Mouse (Mus musculus) liver, embryonic 14.5 days (tissue): ENCODE data around the gene Tnrc6c. TPM values are rescaled to one million over a fixed set of nuclear protein-coding genes. Genes with fewer than 3 reads are reported as not detected.

Source experiments
- ATAC-seq: fragments of 200-750 bp; cut with Nextera tagmentation; 2 replicates; pipeline ENCODE4 v1.8.0; 2017; ENCODE audit warnings: moderate number of reproducible peaks, mild to moderate bottlenecking, moderate library complexity; ENCODE audit not compliant: insufficient read depth
- DNase-seq, 3 experiments: peaks; one replicate each; pipeline ENCODE4 v3.0.0-alpha.2; 2012 to 2013; ENCODE audit warnings: low read depth in 3 of 3, low spot score in 3 of 3
- H3K27ac ChIP-seq: fragments of 300-500 bp; sonication (generic); 2 replicates; pipeline ENCODE4 v1.5.1; 2014; ENCODE audit warnings: moderate library complexity, mild to moderate bottlenecking, control low read depth, inconsistent platforms
- H3K27me3 ChIP-seq: fragments of 300-500 bp; sonication (generic); 2 replicates; pipeline ENCODE4 v1.6.1; 2014; ENCODE audit warnings: mild to moderate bottlenecking, low read length, moderate library complexity; ENCODE audit not compliant: control insufficient read depth, insufficient read depth
- H3K36me3 ChIP-seq: fragments of 300-500 bp; sonication (generic); replicated peaks from 2 replicates; pipeline ENCODE4 v1.6.1; 2014; ENCODE audit warnings: low read depth; ENCODE audit not compliant: control insufficient read depth, insufficient read depth
- H3K4me1 ChIP-seq, 2 experiments: fragments of 200-500 bp in 1 of 2; fragments of 300-500 bp in 1 of 2; sonication (generic) in 1 of 2; replicated peaks; 2 replicates each; pipeline ENCODE4 v1.6.1; 2012 to 2014; ENCODE audit warnings: antibody characterized with exemption in 1 of 2, inconsistent platforms in 1 of 2, low read length in 1 of 2; ENCODE audit not compliant: control insufficient read depth in 2 of 2, insufficient read depth in 2 of 2
- H3K4me2 ChIP-seq: fragments of 300-500 bp; sonication (generic); 2 replicates; pipeline ENCODE4 v1.6.1; 2014; ENCODE audit warnings: low read depth, mild to moderate bottlenecking, control low read depth, moderate library complexity
- H3K4me3 ChIP-seq, 2 experiments: fragments of 200-500 bp in 1 of 2; fragments of 300-500 bp in 1 of 2; sonication (generic) in 1 of 2; 2 replicates each; pipeline ENCODE4 v1.5.1; 2012 to 2014; ENCODE audit warnings: low read depth in 2 of 2, low read length in 2 of 2, mild to moderate bottlenecking in 2 of 2, control low read depth in 1 of 2, inconsistent platforms in 1 of 2, moderate library complexity in 1 of 2; ENCODE audit not compliant: insufficient read depth in 1 of 2
- H3K9ac ChIP-seq: fragments of 300-500 bp; sonication (generic); replicated peaks from 2 replicates; pipeline ENCODE4 v1.6.1; 2014; ENCODE audit warnings: mild to moderate bottlenecking, control low read depth, moderate library complexity
- H3K9me3 ChIP-seq: fragments of 300-500 bp; sonication (generic); 2 replicates; pipeline ENCODE4 v1.6.1; 2016; ENCODE audit warnings: low read length, mixed read lengths; ENCODE audit not compliant: control insufficient read depth
- CTCF ChIP-seq: IDR thresholded peaks from 2 replicates; pipeline ENCODE4 v1.5.1; 2016; ENCODE audit warnings: antibody characterized with exemption, low read depth, control low read depth
- EP300 ChIP-seq: IDR thresholded peaks from 2 replicates; pipeline ENCODE4 v1.6.1; 2016; ENCODE audit warnings: antibody characterized with exemption, low read depth
- WGBS: fragments of 180-500 bp; shearing (Covaris S2); extraction: QIAGEN DNeasy Blood & Tissue Kit; methylation state at CpG from one replicate; pipeline ENCODE4 v1.1.7; 2014; ENCODE audit not compliant: insufficient replicate concordance; 5-methylcytosine and 5-hydroxymethylcytosine counted together
- polyA plus RNA-seq, 2 experiments: library from polyadenylated mRNA; depleted of rRNA in 1 of 2; stranded (reverse) in 1 of 2; unstranded in 1 of 2; fragments of >200 nt; fragmentation: Nextera tagmentation in 1 of 2; extraction: Ambion mirVana in 1 of 2; gene quantifications; 2 replicates each; pipeline versions ENCODE4 v1.2.1 to v1.2.3; 2012 to 2014

Tnrc6c gene
- polyA plus RNA-seq, 2 experiments, result 2.4 to 3.7 TPM

- ATAC-seq, result no peak
- TF ChIP-seq CTCF (no peak), EP300 (no peak)
- H3K9ac ChIP-seq, result no peak overlapping the region
- WGBS, result 76% methylated on average over 6 of the region's 6 CpGs
- H3K4me3 ChIP-seq, result no peak overlapping the region
- H3K9me3 ChIP-seq, result no peaks in the 10 kb centered on the region
- H3K27me3 ChIP-seq, result no peaks in the 10 kb centered on the region
- no peak overlapping the region for H3K27ac ChIP-seq
- DNase-seq, result no peak
- peaks cover 30% of the 10 kb centered on the region for H3K36me3 ChIP-seq
- no peaks in the 10 kb centered on the region for H3K4me1 ChIP-seq
- no peak overlapping the region for H3K4me2 ChIP-seq
These were observed 97.5 kb downstream of the Tnrc6c start for GRCm38 (mm10) chr11:117751544-117751943.

- peaks cover 17% of the 10 kb centered on the region for H3K36me3 ChIP-seq
These were observed 101.8 kb downstream of the Tnrc6c start for GRCm38 (mm10) chr11:117755891-117756290.

GRCm38 (mm10) chr11:117759267-117759666 is 105.2 kb downstream of the Tnrc6c start:
- ATAC-seq, result no peak
- Histone ChIP-seq H3K4me1 (no peaks in the 10 kb centered on the region), H3K36me3 (peaks cover 8% of the 10 kb centered on the region), H3K9me3 (no peaks in the 10 kb centered on the region), H3K27ac (no peak overlapping the region), H3K4me2 (no peak overlapping the region), H3K9ac (no peak overlapping the region), H3K4me3 (no peak overlapping the region), H3K27me3 (no peaks in the 10 kb centered on the region)
- TF ChIP-seq CTCF, result no peak
- no peak for TF ChIP-seq EP300
- DNase-seq, result no peak
- 84% methylated on average over 10 of the region's 10 CpGs for WGBS

More at GRCm38 (mm10) chr11:117755891-117756290, 101.8 kb downstream of the Tnrc6c start:
- H3K4me2 ChIP-seq, result no peak overlapping the region
- H3K27me3 ChIP-seq, result no peaks in the 10 kb centered on the region
- H3K27ac ChIP-seq, result no peak overlapping the region
- 92% methylated on average over 7 of the region's 7 CpGs for WGBS
- H3K9ac ChIP-seq, result no peak overlapping the region
- ATAC-seq (no peak), DNase-seq (no peak)
- TF ChIP-seq EP300 (no peak), CTCF (no peak)
- no peak overlapping the region for H3K4me3 ChIP-seq
- H3K4me1 ChIP-seq, result no peaks in the 10 kb centered on the region
- no peaks in the 10 kb centered on the region for H3K9me3 ChIP-seq

GRCm38 (mm10) chr11:117760374-117761119 is 106.5 kb downstream of the Tnrc6c start:
- TF ChIP-seq EP300 (no peak), CTCF (no peak)
- H3K27me3 ChIP-seq, result no peaks in the 10 kb centered on the region
- DNase-seq (no peak), ATAC-seq (no peak)
- no peak overlapping the region for H3K4me3 ChIP-seq
- no peak overlapping the region for H3K27ac ChIP-seq
- no peak overlapping the region for H3K4me2 ChIP-seq
- H3K9ac ChIP-seq, result no peak overlapping the region
- no peaks in the 10 kb centered on the region for H3K4me1 ChIP-seq
- no peaks in the 10 kb centered on the region for H3K9me3 ChIP-seq
- WGBS, result 85% methylated on average over 26 of the region's 26 CpGs
- peaks cover 13% of the 10 kb centered on the region for H3K36me3 ChIP-seq

- DNase-seq (no peak), ATAC-seq (no peak)
- Histone ChIP-seq H3K27me3 (no peaks in the 10 kb centered on the region), H3K9ac (no peak overlapping the region), H3K4me2 (no peak overlapping the region), H3K27ac (no peak overlapping the region), H3K4me3 (no peak overlapping the region), H3K9me3 (no peaks in the 10 kb centered on the region), H3K4me1 (no peaks in the 10 kb centered on the region), H3K36me3 (peaks cover 24% of the 10 kb centered on the region)
- TF ChIP-seq EP300 (no peak), CTCF (no peak)
- WGBS, result 90% methylated on average over 13 of the region's 13 CpGs
These were observed 107.7 kb downstream of the Tnrc6c start for GRCm38 (mm10) chr11:117761801-117762200.
